Mouse (Mus musculus) cerebellum, adult 2 months (tissue): ENCODE measurements around the gene Osbpl11.

Source experiments
- CTCF ChIP-seq: fragments of 200-500 bp; IDR thresholded peaks from 2 replicates; pipeline ENCODE4 v1.5.1; 2011; ENCODE audit warnings: low read depth, mild to moderate bottlenecking, control low read depth, low read length, moderate library complexity, borderline replicate concordance; ENCODE audit not compliant: insufficient read depth
- POLR2A ChIP-seq: fragments of 200-500 bp; IDR thresholded peaks from 2 replicates; pipeline ENCODE4 v1.6.1; 2011; ENCODE audit warnings: low read length, control low read depth, borderline replicate concordance; ENCODE audit not compliant: insufficient read depth

DNA sequence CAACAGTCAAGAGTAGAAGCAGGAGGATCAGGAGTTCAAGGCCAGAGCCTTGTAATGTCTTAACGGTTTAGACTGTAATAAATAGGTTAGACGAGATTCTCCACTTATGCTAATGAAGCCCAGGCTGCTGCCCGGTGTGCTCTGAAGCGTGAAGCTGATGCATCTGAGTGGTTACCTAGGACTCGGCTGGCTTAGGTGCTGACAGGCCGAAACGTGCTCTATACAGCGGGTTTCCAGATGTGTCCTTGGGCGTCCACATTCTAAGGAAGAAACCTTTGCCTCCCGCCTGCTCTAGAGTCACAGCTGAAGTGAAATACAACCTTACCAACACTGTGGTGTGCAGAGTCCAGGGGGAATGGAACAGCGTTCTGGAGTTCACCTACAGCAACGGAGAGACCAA lies 49.3 kb downstream of the Osbpl11 start:
- TF ChIP-seq CTCF (no peak), POLR2A (no peak)
